Mouse (Mus musculus) frontal cortex, adult 2 months (tissue): ENCODE measurements around the gene Zfp423. TPM values are rescaled to one million over a fixed set of nuclear protein-coding genes. Genes with fewer than 3 reads are reported as not detected.

ENCODE experiments used
- DNase-seq, 2 experiments: peaks; one replicate each; pipeline ENCODE4 v3.0.0; 2022; ENCODE audit warnings: low spot score in 1 of 2; ENCODE audit errors: extremely low spot score in 1 of 2
- polyA plus RNA-seq: library from polyadenylated mRNA; depleted of rRNA; stranded (reverse); fragments of >200 nt; gene quantifications from 2 replicates; pipeline ENCODE4 v1.2.3, GENCODE M21; 2012

The Zfp423 gene
- polyA plus RNA-seq, 1 experiment = 31.1 TPM

DNA sequence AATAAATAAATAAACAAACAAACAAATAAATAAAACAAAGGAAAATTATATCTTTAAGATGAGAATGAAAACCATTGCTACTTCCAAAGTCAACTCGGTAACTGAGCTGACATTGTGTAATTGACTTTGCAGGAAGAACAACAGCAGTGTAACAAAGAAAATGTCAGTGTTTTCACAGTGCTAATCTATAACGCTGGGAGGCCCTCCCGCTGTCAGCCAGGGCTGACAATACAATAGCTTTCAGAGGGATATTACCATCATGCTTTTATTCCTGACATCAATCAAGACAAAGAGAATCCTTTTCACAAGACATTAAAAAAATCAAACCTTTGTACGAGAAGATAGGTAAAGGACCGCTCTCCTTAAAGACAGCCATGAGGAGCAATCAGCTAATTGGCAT, 5.9 kb downstream of the Zfp423 start:
- no peak for DNase-seq

DNA sequence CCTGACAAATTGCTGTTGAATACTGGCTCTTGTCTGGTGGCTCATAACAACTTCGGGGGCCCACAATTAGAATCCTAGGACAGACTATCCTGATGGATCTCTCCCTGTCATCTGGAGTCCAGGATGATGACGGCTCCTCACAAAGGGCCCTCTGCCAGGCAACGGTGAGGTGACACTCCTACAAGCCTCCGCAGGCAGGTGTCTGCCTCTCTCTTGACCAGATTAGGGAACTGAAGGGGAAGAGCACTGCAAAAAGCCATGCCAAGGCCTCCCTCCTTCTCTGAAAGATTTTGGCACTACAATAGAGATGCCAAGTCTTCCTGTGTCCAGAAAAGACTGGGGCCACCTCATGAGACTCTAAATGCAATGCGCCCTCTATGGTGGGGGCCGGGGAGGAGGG, 7.1 kb downstream of the Zfp423 start:
- DNase-seq = no peak

DNA sequence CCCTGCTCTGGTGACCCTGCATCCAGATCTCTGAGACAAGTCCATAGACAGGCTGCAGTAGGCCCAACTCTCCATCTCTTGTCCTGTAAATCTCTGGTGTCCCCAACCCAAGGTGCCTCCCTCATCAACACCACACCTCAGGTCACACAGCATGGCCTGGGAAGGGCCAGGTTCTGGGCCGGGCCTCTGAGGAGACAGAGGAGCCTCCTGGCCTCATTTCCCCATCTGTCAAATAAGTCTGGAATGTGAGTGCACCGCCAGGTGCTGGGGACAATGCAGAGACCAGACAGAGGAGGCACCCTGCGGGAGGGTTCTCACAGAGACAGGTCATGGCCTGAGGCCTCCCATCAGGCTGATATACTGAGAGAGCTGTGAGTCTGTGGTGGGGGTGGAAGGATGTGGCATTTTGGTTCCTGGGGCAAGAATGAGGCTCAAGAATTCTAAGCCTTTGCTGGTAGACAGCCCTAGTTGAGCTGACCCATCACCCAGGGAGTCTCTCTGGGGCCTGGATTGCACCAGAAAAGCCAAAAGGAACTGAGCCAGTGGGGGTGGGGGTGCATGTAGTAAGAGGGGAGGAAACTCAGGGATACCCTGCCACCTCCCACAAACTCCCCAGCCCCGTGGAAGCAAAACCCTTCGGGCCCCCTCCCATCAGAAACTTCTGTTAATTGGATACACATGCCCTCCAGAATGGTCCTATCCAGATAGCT, 15.0 kb downstream of the Zfp423 start:
- DNase-seq = no peak

DNA sequence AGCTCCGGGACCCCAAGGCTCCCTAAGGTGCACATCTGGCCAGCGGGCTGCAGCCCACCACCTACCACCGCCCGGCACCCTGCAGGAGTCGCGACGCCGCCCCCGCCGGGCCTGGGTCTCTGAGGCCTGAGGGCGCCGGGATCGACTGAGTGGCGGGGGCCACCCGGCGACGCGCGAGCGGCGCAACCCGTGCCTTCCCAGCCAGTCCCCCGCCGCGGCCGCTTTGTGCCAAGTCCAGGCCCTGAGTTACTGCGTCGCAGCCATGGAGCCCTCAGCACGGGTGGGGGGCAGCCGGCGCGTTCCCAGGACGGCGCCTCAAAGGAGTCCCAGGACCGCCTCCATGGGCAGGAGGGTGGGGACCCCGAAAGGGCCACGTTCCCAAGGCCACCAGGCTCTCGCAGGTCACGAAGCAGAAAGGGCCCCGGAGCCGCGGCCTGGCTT, 15.7 kb downstream of the Zfp423 start:
- no peak for DNase-seq

DNA sequence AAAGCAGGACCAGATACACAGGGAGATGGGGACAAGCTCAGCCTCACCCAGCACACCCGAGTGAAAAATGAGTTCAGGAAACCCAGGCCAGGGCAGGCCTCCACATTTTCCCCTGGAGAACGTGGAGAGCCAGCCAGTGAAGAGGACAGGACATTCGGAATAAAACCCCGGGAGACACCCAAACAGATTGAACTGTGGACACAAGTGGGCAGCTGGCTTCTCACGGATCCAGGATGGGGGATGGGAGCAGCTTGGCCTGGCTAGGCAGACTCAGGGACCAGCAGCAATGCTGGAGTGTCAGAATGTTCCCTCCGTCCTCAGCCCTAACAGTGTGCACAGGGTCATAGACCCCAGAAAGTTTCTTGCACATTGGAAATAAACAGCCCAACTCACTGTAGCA, 18.7 kb downstream of the Zfp423 start:
- no peak for DNase-seq

DNA sequence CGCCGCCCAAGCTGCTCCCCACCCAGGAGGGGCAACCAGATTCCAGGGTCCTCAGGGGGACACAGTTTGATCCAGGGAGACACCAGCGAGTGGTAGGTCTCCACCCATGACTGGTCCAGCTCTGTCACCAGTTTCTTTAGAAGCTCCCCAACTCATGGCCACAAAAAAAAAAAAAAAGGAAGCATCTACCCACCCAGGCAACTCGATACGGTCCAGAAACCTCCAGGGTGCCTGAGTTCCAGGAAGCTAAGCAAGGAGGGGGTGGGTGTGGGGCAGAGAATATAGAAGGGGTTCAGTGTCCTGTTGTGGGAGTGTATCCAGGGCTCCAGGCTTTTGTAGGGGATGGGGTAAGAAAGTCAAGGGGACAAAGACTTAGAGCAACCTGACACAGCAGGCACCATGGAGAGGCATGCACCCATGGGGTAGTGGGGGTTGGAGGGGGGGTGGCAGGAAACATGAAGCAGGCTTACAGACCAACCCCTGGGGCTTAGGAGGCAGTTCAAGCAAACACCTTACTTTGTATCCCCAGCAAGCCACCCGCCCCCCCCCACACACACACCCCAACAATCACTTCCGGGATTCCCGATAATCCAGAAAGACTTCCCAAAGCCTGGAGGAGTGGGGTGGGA, 20.0 kb downstream of the Zfp423 start:
- DNase-seq = no peak

DNA sequence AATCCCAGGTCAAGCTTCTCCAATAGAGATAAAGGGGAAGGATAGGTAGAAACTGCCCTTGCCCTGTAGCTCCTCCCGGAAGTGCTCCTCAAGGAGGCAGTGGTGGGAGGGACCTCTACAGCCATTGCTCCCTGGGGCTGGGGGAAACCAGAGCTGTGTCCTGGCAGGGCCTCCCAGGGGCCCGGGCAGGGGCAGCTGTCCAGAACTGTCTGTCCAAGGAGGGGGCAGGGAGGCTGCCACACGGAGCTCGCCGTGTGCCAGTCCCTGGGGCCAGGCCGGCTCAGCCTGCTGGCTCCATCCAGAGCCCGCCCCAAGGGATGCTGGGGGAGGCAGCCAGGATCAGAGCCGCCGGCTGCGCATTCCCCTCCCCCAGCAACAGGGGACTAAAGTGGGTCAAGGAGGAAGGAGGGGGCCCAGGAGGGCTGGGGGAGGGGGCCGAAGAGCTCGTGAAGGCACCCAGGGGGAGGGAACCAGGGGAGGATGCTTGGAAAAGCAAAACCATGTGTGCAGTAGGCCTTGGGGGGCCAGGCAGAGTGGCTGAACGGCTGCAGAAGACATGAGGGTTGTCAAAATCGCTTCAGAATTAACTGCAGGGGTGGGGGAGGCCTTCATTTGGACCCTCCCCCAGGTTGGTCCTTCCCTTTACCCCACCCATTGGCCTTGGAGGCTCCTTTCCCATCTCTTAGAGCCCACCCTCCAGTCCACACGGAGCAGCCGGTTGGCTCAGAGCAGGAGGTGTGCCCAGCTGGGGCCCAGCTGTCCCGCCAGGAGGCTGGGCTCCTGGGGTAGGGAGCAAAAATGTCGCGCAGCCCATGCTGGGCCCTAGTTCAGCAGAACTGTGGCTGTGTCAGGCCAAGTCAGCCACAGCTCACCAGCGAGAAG, 20.8 kb downstream of the Zfp423 start:
- peak in 1 of 2 experiments; percentile 60 for DNase-seq

DNA sequence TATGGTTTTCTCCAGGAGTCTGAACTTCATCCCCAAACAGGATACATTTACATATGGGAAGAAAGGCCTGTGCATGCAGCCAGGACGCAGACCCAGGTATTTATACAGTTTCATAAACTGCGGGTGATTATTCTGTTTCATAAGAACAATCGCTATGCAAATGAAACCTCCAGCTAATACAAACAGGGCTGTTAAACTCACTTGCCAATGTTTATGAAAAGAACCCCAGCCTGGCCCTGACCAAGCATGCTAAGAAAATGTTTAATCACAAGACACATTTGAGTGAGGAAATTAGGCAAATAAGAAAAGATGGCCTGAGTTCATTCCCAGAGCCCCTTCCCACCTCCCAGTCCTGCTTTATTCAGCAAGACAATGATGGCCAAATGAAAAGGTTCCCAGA, 22.2 kb downstream of the Zfp423 start:
- no peak for DNase-seq

DNA sequence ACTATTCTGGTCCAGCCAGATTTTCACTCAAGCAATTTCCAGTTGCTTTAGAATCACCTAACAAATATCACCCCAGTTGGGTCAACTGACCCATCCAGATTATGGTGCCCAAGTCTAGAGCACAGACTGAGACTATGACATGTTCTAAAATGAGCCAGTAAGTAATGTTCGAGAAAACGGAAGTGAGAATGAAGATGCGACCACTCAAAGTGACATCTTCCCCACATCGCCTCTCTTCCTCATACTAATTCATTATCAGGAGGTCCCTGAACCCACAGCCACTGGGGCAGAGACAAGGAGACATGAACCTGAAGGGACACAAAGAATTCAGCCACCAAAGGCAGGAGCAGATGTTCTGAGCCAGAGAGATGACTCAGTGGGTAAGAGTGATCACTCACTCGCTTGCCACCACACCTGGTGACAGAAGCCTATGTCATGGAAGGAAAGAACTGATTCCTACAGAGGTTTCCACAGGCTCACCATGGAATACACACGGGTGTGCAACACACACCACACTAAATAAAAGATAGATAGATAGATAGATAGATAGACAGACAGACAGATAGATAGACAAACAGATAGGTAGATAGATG, 24.2 kb downstream of the Zfp423 start:
- DNase-seq = no peak

DNA sequence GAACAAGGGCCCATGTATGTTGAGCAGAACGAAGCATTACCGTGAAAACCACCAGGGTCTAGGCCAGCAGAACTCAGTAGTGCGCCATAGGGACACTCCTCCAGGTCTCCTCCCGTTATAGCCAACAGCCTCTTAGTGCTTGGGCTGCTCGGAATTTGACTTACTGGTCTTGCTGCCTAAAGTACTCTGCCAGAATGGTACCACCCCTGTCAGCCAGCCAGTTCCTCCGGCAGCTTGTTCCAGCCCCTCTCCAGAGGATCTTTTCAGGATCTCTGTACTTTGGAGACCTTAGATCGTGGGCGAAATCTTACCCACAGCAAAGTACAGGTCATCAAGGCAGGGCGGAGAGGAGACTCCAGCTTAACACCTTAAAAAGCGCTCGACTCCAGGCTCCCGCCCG, 25.2 kb downstream of the Zfp423 start:
- no peak for DNase-seq

DNA sequence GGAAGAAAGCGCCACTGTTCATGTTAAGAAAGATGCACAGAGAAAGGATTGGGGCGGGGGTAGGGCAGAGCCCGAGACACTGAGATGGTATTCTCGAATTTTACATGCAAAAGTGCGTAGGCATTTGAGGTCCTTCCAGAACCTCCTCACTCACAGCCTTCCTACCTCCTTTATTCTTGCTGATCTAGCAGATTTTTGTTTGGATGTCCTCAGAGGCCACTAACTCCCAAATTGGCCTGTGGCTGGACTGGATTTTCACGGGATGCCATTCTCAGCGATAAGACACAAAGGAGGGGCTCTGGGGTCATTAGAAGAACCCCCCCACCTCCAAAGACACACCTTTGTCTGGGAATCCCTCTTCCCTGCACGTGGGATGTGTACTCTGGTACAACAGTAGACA, 25.6 kb downstream of the Zfp423 start:
- DNase-seq = no peak

DNA sequence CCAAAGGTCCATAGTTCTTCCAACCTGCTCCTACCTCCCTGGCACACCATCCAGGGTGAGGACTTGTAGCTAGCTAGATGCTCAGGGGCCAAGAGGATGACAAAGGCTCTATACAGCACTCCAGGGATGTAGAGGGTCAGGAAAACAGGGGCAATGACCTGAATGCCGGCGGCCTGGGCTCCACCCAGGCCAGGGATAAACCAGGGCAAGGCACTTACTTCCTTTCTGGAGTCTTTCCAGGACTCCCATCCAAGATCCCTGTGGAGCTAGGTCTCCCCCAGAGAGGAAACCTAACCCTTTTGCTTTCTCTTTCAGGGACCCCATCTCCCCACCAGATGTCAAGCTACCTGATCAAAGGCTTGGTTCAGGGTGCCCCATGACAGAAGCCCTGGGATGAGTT, 30.5 kb downstream of the Zfp423 start:
- DNase-seq = no peak

DNA sequence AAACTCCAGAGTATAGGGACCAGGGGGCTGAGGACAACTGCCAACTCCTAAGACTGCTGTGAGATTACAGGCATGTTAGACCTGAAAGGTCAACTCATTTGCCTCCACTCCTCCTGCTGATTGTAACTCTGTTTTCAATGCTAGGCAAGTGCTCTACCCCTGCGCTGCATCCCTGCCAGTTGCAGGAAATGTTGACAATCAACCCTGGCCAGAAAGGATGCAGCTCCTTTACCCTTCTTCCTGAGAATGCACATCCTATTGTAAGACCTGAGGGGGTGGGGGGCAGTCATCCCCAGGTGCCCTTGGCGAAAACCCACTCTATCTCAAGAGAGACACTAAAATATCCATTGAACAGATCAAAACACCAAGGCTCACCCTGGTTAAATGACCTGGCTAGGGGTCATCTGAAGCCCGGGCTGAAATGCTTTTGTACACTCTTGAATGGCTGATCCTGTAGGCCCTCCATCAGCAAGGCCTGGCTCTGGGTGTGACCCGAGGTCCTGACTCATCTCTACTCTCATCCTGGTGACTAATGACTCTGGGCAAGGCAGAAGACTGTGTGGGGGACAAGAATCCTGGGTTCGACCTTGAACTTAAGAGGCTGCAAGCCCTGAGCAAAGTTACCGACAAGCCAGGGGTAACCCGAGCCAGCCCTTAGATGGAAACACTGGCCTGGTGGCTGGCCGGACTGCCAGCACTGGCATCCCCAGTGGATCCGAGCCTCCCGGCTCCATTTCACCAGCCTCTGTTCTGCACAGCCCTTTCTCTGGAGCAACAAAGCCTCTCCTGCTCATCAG, 32.2 kb downstream of the Zfp423 start:
- no peak for DNase-seq

DNA sequence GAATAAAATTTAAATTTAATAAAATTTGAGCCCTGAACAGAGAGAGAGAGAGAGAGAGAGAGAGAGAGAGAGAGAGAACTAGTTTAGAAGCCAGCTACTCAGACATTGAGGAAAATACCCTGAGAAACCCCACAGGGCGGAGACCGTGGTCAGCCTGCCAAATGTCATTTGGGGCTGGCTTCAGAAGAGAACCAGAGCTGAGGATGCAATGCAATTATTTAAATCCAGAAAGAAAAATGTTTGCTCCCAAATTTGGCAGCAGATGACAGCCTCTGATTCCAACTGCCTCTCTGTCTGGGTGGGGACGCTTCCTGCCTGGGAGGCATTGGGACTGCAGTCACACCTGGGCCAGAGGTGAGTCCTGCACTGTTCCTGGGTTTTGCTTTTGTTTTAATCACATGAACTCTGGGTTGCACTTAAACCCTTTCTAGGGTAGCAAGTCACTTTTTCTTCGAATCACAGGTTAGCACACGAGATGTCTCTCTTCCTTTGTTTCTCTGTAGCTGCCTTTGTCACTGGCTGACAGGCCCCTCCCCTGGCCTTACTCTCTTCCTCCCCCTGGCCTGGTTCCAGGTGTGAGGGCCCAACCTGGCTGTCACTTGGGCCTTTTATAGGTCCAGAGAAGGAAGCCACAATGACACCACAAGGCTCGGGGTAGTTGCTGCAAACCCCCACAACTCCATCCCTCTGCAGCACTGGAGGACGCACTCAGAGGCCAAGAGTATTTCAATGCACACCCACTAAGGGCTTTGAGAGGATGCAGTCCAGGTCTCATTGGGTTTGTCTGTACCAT, 33.1 kb downstream of the Zfp423 start:
- DNase-seq = no peak

DNA sequence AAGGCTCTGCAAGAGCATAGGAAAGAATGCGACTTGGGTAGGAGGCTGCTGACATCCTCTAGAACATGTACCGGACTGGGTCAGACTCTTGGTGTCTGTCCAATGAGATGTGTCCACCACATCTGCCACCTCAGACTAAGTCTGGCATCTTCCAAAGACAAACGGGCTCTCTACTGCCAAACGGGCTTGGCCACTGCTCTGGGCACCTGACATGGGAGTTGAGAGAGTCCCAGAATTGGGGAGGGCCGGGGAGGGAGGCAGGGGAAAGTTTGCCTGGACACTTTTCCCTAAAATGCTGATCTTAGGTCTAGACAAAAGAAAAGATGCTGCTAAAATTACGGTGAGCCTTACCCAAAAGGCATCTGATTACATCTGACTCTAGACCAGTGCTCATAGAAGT, 36.5 kb downstream of the Zfp423 start:
- no peak for DNase-seq

DNA sequence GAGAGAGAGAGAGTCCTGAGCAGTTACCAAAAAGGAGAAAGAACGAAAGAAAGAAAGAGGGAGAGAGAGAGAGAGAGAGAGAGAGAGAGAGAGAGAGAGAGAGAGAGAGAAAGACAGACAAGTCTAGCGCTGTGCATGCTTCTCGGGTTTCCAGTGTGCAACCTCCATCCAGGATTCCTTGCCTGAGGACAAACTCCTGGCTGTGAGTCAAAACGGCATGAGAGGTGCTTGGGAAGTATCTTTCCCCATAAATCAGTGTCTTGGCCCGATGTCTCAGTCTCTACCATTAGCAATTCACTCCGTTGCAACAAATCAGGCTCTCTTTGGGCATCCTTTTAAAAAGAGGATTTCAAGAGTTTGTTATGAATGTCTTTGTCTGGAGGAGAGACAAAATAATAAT, 36.9 kb downstream of the Zfp423 start:
- DNase-seq = no peak

DNA sequence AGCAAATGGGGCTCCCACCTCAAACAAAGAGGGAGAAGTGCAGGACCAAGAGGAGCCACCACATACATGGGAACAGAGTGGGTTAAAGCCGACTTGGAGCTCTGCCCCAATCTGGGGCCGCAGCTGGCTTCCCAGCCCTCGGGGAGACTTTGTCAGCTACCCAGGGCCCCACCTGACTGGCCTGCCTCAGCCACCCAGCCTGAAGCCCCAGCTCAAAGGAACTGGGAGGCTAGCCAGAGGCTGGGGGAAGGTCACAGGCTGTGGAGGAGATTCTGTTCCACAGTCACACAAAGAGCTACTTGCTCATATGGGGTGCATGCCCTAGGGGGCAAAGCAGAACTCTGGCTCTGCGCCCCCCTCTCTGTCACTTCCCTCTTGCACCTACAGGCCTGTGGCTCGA, 41.4 kb downstream of the Zfp423 start:
- DNase-seq = peak in 1 of 2 experiments; percentile 28

DNA sequence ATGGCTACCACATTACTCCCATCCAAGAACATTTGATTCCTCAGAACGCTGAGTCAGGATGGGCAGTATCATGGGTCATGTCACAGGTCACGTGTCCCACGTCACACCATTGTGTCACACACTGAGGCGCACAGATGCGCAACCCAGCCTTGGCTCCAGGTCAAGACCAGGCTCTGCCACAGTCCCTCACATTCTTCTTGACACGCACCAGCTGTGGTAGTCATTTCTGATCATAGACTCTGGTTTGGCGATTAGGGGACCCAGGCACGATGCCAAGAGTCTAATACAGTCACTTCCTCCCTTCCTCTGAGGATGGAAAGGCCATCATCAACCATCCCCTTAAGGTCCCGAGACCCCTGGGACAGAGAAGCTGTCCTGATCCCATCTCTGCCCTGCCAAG, 43.6 kb downstream of the Zfp423 start:
- DNase-seq = no peak

DNA sequence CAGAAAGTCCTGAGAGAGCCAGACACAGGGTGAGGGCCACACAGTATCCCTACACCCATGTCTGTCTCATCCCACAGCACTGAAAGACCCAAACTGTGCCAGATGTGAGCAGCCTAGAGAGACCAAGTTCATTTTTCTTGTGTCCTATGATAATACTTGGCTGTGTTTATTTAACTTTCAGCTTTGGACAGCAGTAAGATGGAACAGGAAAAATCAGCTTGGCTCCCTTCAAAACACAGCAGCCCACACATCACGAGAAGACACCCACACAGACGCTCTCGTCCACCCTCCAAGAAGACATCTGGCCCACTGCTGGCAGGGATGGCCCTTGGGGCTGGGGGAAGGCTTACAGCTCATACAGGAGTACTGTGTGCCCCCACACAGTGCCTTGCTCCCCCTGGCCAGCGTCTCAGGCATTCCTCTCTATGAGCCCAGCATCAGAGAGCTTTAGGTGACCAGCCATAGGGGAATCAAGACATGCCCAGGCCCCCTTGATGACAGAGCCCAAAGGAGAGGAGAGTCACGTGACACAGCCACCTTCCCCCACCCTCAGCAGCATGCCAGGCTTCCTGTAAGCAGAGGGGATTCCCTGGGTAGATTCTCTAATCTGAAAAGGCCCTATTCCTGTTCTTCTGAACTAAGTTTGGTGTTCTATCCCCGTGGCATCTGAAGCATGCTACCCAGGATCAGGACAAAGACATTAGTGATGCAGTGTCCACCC, 45.0 kb downstream of the Zfp423 start:
- no peak for DNase-seq
